Mouse (Mus musculus): ENCODE measurements around the gene Hmmr.

The Hmmr gene

DNA sequence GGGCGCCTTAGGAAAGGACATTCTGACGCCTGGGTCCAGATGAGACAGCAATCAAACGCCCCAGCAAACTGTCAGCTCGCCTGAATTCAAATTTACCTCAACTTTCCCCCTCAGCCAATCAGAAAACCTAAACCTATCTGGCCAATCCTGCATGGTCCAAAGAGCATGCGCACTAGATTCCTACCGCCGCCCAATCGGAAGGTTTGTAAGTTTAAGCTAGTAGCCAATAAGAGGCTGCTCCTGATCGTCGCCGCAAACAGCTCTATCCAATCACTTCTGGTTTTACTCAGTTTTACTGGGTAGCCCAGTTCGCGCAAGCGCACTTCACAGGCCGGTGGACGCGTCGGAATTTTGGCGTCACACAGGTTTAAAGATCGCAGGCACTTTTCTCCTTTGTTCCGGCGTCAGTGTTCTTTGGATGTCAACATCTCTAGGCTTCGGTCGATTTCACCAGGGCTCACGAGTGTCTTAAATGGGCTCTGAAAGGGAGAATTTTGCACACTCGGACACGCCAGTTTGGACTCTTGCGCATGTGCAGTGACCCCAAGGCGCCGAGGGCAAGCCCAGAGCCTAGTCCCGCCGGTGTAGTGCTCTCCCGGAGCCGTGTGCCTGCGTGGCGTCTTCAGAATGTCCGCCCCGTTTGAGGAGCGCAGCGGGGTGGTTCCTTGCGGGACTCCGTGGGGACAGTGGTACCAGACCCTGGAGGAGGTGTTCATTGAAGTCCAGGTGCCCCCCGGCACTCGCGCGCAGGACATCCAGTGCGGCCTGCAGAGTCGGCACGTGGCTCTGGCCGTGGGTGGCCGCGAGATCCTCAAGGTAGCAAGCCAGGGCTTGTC is at the start of gene Hmmr, which contains the start of gene Nudcd2:
Gene Hmmr (minus strand): TSS at position 84 of the 836 bp plus-strand sequence.
Gene Nudcd2 (plus strand): TSS at position 329 of the 836 bp plus-strand sequence.
- in situ Hi-C loops (cut with MboI, MseI) = loop anchor here in 1 of 2 experiments (5.0 kb wide), 1 partner anchor 41 kb away; no protein-coding TSS in a partner anchor

DNA sequence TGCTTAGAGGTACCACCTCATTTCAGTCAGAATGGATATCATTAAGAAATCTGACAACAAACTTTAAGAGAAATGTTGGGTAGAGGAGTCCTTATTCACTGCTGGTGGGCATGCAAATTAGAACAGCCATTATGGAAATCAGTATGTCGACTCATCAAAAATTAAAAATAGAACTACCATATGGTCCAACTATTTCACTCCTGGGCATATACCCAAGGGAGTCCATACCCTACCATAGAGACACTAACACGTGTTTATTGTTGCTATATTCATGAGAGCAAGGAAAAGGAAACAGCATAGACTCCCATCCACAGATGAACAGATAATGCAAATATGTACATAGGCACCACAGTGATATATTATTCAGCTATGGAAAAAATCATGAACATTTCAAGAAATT is 48.6 kb upstream of the Hmmr start:
- in situ Hi-C loops (cut with MboI, MseI) = no loop called here

DNA sequence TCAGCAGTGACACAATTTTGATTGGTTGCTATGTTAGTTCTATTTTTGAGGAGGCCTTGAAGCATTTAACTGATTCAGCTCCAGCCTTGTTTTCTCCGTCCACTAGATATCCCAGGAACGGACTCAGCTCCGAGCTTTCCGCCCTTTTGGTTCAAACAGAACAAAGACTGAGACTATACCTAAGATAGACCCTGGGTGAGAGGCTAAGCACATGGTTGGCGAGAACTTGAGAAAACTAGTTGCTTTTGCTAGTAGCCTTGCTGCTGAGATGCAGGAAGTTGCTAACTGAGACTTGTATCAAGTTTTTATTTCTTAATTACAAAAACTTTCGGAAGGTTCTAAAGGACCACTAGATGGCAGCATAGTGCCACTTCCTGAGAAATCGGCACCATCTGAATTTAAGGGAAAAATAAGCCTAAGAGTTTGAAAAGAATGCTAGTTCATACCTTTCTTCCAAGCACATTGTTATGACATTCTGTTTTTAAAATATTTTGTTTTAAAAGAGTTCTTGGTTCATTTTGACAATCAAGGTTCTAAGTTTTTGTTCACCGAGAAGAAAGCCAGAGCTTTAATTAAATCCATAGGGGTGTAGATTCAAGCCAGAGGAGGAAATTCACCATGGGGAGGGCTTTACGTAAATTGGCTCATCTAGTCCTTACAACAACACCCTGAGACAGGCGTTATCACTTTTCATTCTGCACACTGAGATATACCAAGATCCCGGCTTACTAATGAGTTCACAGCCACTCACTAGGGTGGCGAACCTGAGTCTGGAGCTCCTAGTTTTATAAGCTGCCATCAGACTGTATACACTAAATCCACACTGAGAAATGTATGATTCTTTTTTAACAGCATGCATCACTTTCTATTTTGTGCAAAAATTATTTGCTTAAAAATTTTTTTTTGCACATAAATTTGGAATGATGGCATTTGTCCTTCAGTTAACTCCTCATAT is 42.4 kb upstream of the Hmmr start:
- in situ Hi-C loops (cut with MboI, MseI) = no loop called here

DNA sequence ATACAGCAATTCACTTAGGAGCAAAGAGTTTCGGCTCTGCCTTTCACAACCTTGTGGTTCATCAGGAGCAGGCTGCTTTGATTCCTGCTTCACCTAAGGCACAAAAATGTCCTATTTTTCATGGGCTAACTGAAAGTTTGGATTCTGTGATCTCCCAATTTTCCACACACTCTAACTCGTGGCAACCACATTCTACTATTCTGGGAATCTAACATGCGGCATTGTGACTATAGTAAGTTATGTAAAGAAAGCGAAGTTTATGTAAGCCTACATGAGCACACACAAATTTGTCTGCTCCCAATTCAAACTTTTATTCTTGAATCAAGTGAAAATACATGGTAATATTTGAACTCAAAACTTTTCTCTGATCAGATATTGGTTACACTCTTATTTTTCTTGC is 31.5 kb upstream of the Hmmr start:
- in situ Hi-C loops (cut with MboI, MseI) = no loop called here

DNA sequence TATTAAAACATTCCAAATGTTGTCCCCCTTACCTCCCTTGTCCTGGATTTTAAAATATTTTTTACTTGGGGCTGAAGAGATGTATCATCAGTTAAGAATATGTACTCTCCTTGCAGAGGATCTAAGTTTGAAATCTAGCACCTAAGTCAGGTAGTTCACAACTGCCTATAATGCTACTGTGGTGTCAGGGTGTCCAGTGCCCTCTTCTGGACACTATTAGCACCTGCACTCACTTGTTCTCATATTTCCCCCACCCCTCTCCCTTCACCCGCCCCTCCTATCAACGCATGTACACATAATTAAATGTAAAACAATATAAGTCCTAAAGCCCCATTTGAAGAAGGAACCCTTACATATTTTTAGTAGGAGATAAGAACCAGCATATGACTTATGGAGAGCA is 30.2 kb upstream of the Hmmr start:
- in situ Hi-C loops (cut with MboI, MseI) = no loop called here

DNA sequence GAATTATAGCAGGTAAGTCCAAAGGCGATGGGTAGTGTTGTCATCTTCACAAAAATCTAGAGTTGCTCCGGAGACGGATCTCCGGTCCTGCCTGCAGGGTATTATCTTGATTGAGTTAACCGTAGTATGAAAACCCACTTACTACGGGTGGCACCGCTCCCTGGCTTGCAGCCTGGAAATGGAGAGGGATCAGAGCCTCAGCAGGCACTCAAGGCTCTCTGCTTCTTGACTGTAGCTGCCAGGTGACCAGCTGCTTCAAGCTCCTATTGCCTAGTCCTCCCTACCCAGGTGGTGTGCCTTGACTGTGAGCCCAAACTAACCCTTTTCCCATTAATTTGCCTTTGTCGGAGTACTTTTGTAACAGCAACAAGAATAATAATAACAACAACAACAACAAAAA is 26.7 kb upstream of the Hmmr start:
- in situ Hi-C loops (cut with MboI, MseI) = no loop called here

DNA sequence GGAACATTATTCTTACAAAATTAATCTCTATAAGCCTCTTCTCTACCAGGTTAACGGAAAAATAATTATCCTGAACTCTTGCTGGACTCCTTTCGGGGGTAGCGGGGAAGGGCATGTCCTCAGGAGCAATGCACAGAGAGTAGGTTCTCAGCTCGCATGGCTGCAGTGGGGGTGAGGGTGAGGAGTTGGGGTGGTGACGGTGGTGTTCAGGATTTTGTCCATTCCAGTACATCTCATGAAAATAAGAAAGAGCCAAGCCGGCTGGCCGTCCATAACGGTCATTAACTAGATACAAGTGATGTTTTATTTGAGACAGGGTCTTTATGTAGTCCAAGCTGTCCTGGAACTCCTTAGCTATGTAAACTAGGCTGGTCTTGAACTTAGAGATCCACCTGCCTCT is 22.7 kb upstream of the Hmmr start:
- in situ Hi-C loops (cut with MboI, MseI) = no loop called here

DNA sequence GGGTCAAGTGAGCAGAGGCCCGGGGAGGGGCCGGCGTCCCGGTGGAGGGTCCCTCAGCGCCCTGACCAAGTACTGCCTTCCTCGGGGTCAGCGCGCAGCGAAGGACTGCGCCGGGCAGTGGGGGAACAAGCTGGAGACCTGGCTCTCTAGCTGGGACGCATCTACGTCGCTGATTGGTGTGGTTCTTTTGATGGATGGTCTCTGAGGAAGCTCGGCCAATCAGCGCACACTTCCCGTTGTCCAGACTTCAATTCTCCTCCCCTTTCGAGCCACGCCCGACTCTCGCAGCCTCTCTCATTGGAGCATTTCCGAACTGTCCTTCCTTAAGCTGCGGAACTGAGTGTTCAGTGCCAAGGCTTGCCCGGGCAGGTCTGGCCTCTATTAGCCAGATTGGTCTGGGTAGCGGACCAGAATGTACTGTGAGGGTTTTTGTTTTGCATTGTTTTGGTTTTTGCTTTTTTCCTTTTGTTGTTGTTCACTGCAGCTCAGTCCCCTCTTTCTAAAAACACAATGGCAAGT is 21.9 kb upstream of the Hmmr start, which contains the start of gene Ccng1:
Gene Ccng1 (minus strand): TSS at position 203 of the 519 bp plus-strand sequence.
- in situ Hi-C loops (cut with MboI, MseI) = no loop called here

DNA sequence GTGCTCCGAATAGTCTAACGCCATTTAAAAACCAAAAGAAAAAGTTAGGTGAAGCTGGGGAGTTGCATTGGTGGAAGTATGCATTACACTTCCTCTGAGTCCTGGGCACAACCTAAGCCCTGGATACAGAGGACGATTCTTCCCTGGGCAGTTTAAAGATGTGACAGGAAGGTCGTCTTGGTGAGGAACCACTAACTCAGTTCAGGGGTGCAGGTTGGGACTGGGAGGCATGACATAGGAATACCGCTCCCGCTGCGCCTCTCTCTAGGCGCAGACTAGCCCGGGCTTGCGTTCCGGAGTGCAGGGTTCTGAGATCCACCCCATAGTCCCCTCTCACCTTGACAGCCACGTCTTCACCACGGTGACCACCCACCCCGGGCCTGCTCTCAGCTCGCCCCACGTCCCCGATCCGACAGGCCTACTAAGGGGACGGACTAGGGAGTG is 21.5 kb upstream of the Hmmr start:
- in situ Hi-C loops (cut with MboI, MseI) = no loop called here

DNA sequence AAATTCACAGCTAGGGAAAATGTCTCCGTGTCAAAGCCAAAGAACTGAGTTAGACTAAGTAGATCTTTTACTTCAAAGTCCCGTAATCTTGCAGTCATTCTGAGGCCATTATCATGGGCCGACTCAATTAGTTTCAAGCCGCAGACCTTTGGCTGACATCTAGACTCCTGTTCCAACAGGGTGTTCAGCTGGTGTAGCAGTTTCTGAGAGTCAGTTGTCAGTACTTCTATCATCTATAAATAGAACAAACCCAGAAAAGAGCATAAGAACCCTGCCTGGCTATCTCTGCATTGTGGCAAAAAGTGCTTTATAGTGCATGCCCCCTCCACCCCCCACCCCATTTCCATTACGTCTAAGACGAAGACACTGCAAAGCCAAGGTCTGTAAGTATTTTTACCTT is 20.6 kb upstream of the Hmmr start:
- in situ Hi-C loops (cut with MboI, MseI) = no loop called here

DNA sequence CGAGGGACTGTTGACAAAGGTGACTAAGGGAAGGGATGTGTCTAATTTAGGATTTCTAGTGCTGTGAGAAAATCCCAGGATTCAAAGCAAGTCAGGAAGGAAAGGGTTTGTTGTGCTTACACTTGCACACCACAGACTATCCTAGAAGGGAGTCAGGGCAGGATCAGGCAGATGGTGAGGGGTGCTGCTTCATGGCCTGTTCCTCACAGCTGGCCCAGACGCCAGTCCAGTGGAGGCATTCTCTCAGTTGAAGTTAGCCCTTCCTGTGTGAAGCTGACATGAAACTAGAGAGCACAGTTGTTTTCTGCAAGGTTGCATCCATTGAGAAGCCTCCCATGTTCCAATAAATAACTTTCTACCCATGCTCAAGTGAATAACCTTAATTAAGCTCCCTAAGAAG is 14.5 kb upstream of the Hmmr start:
- in situ Hi-C loops (cut with MboI, MseI) = no loop called here

DNA sequence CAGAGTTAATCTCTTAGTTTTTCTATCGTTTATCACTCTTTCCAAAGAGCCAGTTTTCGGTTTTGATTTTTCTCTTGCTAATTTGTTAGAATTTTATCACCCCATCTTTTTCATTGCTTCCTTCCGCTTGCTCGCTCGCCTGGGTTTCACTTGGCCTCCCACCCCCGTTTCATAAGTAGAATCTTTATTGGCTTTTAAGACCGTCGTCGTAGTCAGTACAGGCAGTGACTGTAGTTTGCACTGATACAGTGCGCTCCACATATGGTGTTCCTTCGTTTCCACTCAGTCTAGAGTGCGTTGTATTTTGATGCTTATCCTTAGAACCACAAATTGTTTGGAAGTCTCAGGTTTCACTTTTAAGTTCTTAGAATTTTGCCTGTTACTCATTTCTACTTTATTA is 13.1 kb upstream of the Hmmr start:
- in situ Hi-C loops (cut with MboI, MseI) = no loop called here

DNA sequence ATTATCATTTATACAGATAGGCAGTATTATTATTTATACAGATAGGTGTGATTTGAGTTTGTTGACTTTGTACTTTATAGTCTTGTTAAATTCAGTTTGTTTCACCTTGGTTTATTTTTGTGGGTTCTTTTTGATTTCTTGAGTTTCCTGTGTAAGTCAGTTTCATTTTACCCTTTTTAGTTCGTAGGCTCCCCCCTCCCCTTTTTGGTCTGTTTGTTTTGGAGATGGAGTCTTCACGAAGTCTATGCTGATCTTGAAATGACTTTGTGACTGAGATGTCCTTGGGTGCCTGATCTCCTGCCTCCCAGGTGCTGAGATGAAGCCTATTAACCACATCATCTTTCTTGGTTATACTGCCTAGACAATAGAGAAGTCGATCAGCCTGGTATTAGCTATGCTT is 11.1 kb upstream of the Hmmr start:
- in situ Hi-C loops (cut with MboI, MseI) = loop anchor here in 1 of 2 experiments (5.0 kb wide), 1 partner anchor 37 kb away; no protein-coding TSS in a partner anchor

DNA sequence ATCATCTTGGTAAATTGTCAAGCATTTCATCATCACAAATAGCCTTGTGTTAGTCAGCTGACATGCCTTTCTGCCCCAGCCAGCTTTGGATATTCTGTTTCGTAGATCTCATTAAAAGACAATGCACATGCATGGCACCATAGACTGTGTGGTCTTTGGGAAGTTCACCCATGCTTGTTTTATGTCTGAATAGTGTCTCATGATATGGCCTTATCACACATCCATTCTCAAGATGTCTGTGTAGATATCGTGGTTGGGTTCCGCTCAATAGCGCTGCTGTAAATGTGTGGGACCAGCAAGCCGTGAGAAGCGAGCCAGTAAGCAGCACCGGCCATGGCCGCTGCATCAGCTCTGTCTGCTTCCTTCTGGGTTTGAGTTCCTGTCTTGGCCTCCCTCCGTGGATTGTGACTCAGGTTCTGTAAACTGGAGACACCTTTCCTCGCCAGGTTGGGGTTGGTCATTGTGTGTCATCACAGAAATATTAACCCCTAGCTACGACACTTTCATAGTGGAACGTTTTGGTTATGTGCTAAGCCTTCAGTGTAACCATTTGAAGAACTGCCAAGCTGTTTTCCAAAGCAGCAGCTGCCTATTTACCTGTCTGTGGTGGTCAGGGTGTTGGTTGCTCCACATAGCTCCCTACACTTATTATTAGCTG is 8.5 kb upstream of the Hmmr start:
- in situ Hi-C loops (cut with MboI, MseI) = loop anchor here in 1 of 2 experiments (5.0 kb wide), 1 partner anchor 34 kb away; no protein-coding TSS in a partner anchor

DNA sequence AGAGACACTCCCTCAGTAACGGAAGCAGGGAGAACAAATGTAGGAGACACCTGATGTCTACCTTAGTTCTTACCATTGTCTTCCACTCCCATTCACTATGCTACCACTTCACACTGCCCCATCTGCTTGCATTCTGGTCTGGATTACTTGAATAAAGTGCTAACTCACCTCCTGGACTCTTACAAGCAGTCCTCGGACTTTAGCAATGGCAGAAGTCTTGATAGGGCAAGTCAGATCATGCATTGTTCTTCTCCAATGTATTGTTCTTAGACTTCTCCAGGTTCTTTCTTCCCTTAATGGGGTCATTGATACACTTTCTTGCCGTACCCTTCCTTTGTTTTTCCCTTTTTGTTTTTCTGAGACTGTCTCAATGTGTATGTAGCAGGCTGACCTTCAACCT is 4.1 kb upstream of the Hmmr start:
- in situ Hi-C loops (cut with MboI, MseI) = no loop called here

DNA sequence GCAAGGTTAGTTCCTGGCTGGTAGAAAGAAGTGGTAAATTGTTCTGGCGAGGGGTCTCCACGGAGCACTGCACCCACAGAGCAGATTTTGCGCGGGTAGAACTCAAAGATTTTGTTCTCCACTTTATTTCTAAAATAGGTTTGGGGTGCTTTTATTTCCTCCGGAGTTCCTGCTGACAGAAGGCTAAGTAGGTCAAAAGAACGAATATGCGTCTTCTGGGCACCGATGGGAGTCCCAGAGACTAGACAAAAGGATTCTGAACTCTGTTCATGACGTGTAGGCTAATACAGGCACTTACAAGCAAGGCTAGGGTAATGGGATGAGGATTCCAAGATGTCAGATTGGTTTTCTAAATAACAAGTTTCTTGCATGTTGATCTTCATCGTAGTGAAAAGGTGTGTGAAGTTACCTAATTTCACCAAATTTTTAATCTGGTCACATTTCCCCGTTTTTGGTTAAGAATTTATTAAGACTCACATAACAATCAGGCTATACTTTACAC is 1.1 kb upstream of the Hmmr start:
- in situ Hi-C loops (cut with MboI, MseI) = loop anchor here in 1 of 2 experiments (5.0 kb wide), 1 partner anchor 42 kb away; no protein-coding TSS in a partner anchor

DNA sequence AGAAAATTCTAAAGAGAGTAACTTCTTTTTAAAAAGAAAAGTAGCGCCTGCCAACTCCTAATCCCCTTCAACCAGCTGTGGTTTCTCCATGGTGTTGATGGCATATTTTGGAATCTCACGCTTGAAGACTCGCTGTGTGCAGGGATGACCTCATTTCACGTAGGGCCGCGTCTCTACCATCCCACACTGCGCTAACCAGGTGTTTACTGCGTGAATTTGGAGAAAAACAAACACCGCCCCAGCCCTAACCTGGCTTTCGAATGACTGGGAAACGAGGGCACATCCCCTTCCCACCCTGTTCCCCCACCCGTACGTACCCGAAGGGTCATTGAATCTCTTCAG is 254 bp downstream of the Hmmr start:
- in situ Hi-C loops (cut with MboI, MseI) = loop anchor here in 1 of 2 experiments (5.0 kb wide), 1 partner anchor 41 kb away; no protein-coding TSS in a partner anchor

DNA sequence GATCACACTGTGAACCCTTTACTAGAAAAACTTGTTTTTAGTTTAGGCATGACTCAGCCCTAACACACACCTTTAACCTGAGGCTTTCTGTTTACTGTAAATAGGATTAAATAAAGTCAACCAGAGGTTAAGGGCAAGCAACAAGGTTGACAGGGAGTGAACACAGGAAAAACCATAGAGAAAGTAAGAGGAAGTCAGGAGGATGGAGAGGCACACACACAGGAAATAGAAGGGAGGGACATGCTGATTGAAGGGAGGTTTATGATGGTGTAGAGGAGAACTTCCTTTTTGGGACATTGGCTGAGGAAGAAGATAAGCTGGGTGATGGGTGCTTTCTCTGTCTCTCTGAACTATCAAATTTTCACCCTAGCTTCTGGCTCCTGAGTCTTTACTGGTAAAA is 14.9 kb downstream of the Hmmr start:
- in situ Hi-C loops (cut with MboI, MseI) = no loop called here

DNA sequence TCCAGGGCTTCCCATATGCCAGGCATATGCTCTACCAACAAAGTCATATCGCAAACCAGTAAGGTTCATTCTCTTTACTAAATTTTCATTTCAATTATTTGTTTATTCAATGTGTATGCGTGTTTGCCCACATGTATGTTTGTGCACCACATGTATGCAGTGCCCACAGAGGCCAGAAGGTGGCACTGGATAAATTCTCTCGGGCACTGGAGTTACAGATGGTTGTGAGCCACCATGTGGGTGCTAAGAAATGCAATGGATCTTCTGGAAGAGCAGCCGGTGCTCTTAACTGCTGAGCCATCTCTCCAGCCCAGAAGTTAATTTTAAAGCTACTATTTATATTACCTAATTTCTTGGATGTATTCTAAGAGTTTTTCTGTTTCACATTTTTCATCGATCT is 17.7 kb downstream of the Hmmr start:
- in situ Hi-C loops (cut with MboI, MseI) = no loop called here

DNA sequence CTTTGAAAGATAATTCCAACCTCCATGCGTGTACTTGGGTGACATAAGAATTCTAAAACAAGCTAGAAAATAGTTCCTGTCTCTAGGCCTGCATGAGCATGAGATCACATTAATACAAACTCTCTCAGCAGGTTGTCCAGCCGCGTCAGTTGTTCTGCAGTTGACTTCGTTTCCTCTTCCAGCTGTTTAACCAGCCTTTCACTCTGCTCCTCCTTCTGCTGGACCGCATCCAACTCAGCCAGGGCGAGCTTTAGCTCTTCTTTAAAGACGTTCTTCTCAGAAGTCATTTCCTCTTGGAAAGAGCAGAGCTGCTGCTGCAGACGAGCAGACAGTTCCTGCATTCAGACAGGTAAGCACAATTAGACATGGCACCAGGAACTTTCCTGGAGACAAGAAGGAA is 19.4 kb downstream of the Hmmr start:
- in situ Hi-C loops (cut with MboI, MseI) = no loop called here

DNA sequence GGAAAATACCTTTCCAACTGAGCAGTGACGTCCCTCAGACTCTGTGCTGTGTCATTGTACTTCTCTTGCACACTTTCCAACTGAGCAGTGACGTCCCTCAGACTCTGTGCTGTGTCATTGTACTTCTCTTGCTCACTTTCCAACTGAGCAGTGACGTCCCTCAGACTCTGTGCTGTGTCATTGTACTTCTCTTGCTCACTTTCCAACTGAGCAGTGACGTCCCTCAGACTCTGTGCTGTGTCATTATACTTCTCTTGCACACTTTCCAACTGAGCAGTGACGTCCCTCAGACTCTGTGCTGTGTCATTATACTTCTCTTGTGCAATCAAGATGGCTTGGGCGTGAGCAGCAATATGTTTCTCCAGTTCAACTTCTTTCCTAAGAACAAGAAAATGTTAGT is 23.3 kb downstream of the Hmmr start:
- in situ Hi-C loops (cut with MboI, MseI) = loop anchor here in 1 of 2 experiments (5.0 kb wide), 1 partner anchor 32 kb away; no protein-coding TSS in a partner anchor

Measured in T-helper 17 cell (primary cell).